Mouse (Mus musculus) hindbrain, embryonic 14.5 days (tissue): ENCODE measurements around the gene S100a2. TPM values are rescaled to one million over a fixed set of nuclear protein-coding genes. Genes with fewer than 3 reads are reported as not detected.

Experiments
- ATAC-seq: fragments of 200-750 bp; cut with Nextera tagmentation; 2 replicates; pipeline ENCODE4 v1.8.0; 2017; ENCODE audit warnings: moderate number of reproducible peaks, mild to moderate bottlenecking, moderate TSS enrichment, moderate library complexity; ENCODE audit not compliant: low FRiP score
- DNase-seq: peaks from one replicate; pipeline ENCODE4 v3.0.0-alpha.2; 2015; ENCODE audit warnings: low spot score
- H3K27ac ChIP-seq: fragments of 300-500 bp; sonication (generic); 2 replicates; pipeline ENCODE4 v1.5.1; 2014; ENCODE audit warnings: mild to moderate bottlenecking, moderate library complexity
- H3K27me3 ChIP-seq: fragments of 300-500 bp; sonication (generic); 2 replicates; pipeline ENCODE4 v1.6.1; 2014; ENCODE audit warnings: mild to moderate bottlenecking, low read length, mixed read lengths; ENCODE audit not compliant: control insufficient read depth, insufficient read depth
- H3K36me3 ChIP-seq: fragments of 300-500 bp; sonication (generic); replicated peaks from 2 replicates; pipeline ENCODE4 v1.6.1; 2014; ENCODE audit not compliant: control insufficient read depth, insufficient read depth
- H3K4me1 ChIP-seq: fragments of 300-500 bp; sonication (generic); replicated peaks from 2 replicates; pipeline ENCODE4 v1.6.1; 2014; ENCODE audit warnings: antibody characterized with exemption, low read length, mixed read lengths; ENCODE audit not compliant: control insufficient read depth, insufficient read depth
- H3K4me2 ChIP-seq: fragments of 300-500 bp; sonication (generic); replicated peaks from 2 replicates; pipeline ENCODE4 v1.6.1; 2014; ENCODE audit warnings: mild to moderate bottlenecking, moderate library complexity
- H3K4me3 ChIP-seq: fragments of 300-500 bp; sonication (generic); replicated peaks from 2 replicates; pipeline ENCODE4 v1.5.1; 2014; ENCODE audit warnings: mild to moderate bottlenecking, low read length
- H3K9ac ChIP-seq: fragments of 300-500 bp; sonication (generic); 2 replicates; pipeline ENCODE4 v1.6.1; 2014
- H3K9me3 ChIP-seq: fragments of 300-500 bp; sonication (generic); 2 replicates; pipeline ENCODE4 v1.6.1; 2016; ENCODE audit warnings: low read length; ENCODE audit not compliant: control insufficient read depth
- WGBS: fragments of 180-500 bp; shearing (Covaris S2); extraction: QIAGEN DNeasy Blood & Tissue Kit; methylation state at CpG from one replicate; pipeline ENCODE4 v1.1.7; 2014; 5-methylcytosine and 5-hydroxymethylcytosine counted together
- polyA plus RNA-seq: library from polyadenylated mRNA; unstranded; fragments of >200 nt; fragmentation: Nextera tagmentation; extraction: Ambion mirVana; gene quantifications from 2 replicates; pipeline ENCODE4 v1.2.1, GENCODE M21; 2014

Gene S100a2
- polyA plus RNA-seq, 1 experiment from 2014 or later = not detected

DNA sequence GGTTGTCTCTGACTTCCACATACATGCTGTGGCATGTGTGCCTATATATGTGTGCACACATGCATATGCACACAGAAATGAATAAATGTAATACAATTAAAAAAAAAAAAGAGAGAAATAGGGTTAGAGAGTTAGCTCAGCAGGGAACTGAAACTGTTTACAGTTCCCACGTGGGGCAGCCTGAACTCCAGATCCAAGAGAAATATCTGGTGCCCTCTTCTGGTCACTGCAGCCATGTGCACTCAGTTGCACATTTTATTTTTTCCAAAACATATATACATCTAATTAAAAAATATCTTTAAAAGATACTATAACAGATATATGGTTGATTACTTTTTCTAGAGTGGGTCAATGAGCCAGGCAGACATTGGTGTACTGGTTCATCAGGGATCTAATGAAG is 27.5 kb downstream of the S100a2 start:
- DNase-seq (no peak), ATAC-seq (no peak)
- Histone ChIP-seq H3K4me1 (no peaks in the 10 kb centered on the region), H3K9ac (no peak overlapping the region), H3K4me2 (no peak overlapping the region), H3K27me3 (0 out of 2 replicates have a peak, but pooled peaks cover 4% of the 10 kb centered on the region), H3K4me3 (no peak overlapping the region), H3K36me3 (no peaks in the 10 kb centered on the region), H3K9me3 (no peaks in the 10 kb centered on the region), H3K27ac (no peak overlapping the region)
- WGBS = 13% methylated on average over 1 of the region's 1 CpGs

DNA sequence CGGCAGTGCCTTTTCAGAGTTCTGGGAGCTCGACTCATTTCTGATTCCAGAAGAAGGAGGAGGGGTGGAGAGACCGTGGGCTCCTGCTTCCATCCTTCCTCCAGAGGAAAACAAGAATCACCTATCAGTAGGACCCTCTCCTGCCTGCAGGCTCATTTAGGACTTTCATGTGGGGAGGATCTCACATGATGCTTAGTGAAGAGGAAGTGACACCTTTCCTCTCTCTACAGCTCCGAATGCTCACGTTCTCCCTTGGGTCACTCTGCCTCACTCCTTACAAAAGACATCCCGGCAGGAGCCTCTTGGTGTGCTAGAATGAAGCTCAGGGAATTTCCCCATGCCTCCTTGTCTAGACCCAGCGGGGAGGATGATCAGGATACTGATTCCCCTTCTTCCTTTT is 31.5 kb downstream of the S100a2 start:
- Histone ChIP-seq H3K4me1 (peaks cover 15% of the 10 kb centered on the region), H3K36me3 (no peaks in the 10 kb centered on the region), H3K4me3 (no peak overlapping the region), H3K27ac (no peak overlapping the region), H3K9me3 (no peaks in the 10 kb centered on the region), H3K4me2 (no peak overlapping the region), H3K9ac (no peak overlapping the region), H3K27me3 (no peaks in the 10 kb centered on the region)
- no peak for DNase-seq
- ATAC-seq = no peak
- WGBS = 59% methylated on average over 7 of the region's 7 CpGs

DNA sequence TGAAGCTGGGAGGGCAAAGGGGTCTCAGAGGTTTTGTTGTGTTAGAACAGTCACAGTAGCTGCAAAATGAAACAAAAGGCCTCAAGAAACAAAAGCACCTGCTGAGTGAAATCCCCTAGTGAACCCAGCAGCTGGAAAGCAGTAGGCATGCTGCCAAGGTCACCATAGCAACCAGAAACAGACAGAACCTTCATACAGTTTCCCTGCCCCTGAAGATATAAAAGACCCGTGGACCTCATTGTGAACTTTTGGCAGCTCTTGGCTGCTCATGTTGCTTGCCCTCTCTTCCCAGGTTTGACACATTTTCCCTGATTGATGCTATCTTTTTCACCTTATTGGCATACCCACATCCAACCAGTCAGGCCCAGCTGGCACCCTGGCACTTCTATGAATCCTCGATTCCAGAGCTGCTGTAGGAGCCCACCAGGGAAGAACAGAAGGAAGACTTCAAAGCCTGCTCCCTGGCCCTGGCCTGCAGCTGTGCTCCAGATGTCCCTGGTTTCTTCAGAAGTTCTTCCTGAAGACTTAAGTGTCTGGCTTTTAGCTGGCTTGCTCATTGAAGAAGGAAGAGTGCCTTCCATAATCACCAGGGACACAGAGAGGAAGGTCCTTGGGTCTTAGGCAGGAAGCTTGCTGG is 33.5 kb downstream of the S100a2 start:
- Histone ChIP-seq H3K9me3 (no peaks in the 10 kb centered on the region), H3K4me1 (peaks cover 15% of the 10 kb centered on the region), H3K4me2 (no peak overlapping the region), H3K4me3 (no peak overlapping the region), H3K36me3 (no peaks in the 10 kb centered on the region), H3K9ac (no peak overlapping the region), H3K27me3 (no peaks in the 10 kb centered on the region), H3K27ac (peak overlapping the region; percentile 72)
- DNase-seq (peak; percentile 77), ATAC-seq (peak; percentile 65; the same call in 1 of the 2 replicates)
- WGBS = 2% methylated on average over 2 of the region's 2 CpGs

DNA sequence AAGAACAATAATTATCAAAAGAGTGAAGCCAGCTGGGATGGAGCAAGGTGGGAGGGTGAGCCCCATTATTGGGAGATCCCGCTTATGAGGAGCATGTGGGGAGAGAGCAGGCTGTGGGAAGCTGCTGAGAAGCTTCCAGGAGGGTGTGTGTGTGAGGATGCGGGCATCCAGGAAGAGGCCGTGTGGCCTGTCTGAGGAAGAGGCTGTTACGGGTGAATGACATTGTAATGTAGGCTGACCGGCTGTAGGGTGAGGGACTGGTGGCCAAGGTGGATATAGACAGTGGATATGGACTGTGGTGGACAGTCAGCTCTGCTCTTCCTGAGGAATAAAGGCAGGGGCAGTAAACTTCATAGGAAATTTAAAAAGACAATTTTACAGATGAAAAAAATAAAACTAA is 35.4 kb downstream of the S100a2 start:
- Histone ChIP-seq H3K4me1 (peaks cover 15% of the 10 kb centered on the region), H3K27me3 (no peaks in the 10 kb centered on the region), H3K9me3 (no peaks in the 10 kb centered on the region), H3K4me3 (no peak overlapping the region), H3K27ac (no peak overlapping the region), H3K4me2 (no peak overlapping the region), H3K9ac (no peak overlapping the region), H3K36me3 (no peaks in the 10 kb centered on the region)
- ATAC-seq (no peak), DNase-seq (no peak)
- WGBS = 73% methylated on average over 5 of the region's 5 CpGs

DNA sequence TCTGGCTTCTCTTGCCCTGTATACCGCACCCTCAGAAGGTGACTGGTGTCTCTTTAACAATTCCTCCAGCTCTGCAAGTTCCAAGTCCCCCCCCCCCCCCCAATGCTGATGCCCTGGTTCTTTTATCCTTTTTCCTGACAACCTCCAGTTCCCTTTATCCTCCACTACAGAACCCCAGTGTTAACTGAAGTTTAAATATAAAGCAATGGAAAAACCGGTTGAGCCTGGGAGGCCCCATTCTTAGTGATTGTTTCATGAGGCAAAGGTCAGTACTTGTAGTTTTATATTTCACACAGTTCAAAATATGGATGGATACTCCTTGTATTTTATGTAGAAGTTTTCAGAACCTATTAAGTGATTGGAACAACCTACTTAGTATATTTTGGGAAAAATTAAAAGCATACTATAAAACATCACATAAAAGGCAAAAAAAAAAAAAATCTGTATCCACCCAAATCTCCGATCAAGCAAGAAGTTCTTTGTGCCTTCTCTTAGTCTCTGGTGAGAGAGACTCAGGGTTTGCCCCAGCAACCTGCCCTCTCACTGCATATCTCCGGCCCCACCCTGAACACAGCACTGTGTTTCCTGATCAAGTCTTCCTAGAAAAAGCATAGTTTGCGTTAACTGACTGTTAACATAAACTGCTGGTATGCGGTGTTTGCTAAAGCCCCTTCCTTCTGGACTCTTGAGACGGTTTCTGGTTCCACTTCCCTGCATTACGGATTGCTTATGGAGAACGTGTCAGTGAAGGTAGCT is 36.4 kb downstream of the S100a2 start:
- H3K4me2 ChIP-seq = no peak overlapping the region
- H3K27me3 ChIP-seq = no peaks in the 10 kb centered on the region
- WGBS = 81% methylated on average over 9 of the region's 9 CpGs
- peaks cover 15% of the 10 kb centered on the region for H3K4me1 ChIP-seq
- DNase-seq = no peak
- H3K27ac ChIP-seq = no peak overlapping the region
- no peak for ATAC-seq
- no peaks in the 10 kb centered on the region for H3K36me3 ChIP-seq
- H3K9ac ChIP-seq = no peak overlapping the region
- no peaks in the 10 kb centered on the region for H3K9me3 ChIP-seq
- no peak overlapping the region for H3K4me3 ChIP-seq

DNA sequence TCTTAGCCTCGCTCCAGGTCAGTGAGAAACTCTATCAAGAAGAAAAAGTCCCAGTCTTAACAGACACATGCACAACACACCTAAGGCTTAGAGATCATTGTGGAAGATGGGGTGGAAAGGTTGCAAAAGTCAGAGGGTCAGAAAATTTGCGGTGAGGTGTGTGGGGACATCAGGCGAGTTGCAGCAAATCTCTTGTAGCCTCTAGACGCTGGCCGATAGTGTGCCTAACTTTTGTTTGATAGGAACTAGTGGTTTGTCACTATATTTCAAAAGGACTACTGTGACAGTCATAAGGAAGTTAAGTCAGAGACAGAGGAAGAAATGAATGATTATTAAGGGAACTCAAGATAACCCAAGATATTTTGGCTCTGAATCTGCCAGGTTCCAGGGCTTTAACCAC is 37.3 kb downstream of the S100a2 start:
- Histone ChIP-seq H3K4me3 (no peak overlapping the region), H3K4me2 (no peak overlapping the region), H3K27me3 (no peaks in the 10 kb centered on the region), H3K9me3 (no peaks in the 10 kb centered on the region), H3K36me3 (no peaks in the 10 kb centered on the region), H3K27ac (no peak overlapping the region), H3K9ac (no peak overlapping the region), H3K4me1 (peaks cover 15% of the 10 kb centered on the region)
- 98% methylated on average over 5 of the region's 5 CpGs for WGBS
- no peak for DNase-seq
- no peak for ATAC-seq

DNA sequence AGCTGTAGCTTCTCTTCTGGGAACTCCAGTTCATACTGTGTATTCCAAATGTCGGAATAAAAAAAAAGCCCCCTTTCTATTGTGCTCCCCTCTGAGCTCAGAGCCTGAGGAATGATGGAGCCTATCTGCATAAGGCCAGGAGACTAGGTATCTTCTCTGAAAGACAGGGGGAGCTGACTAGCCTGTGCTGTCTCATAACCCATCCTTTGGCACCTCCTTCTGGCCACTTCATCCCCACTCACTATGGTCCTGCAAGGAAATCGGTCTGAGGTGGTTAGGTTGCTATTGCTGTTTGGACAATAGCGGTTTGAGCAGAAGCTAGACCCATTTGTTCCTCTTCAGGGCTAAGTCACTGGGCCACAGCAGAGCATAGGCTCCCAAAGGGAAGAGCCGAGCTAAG is 37.8 kb downstream of the S100a2 start:
- Histone ChIP-seq H3K27ac (no peak overlapping the region), H3K4me3 (no peak overlapping the region), H3K4me2 (no peak overlapping the region), H3K27me3 (no peaks in the 10 kb centered on the region), H3K36me3 (no peaks in the 10 kb centered on the region), H3K9me3 (no peaks in the 10 kb centered on the region), H3K4me1 (peaks cover 15% of the 10 kb centered on the region), H3K9ac (no peak overlapping the region)
- DNase-seq (no peak), ATAC-seq (no peak)
- WGBS = 62% methylated on average over 4 of the region's 4 CpGs

DNA sequence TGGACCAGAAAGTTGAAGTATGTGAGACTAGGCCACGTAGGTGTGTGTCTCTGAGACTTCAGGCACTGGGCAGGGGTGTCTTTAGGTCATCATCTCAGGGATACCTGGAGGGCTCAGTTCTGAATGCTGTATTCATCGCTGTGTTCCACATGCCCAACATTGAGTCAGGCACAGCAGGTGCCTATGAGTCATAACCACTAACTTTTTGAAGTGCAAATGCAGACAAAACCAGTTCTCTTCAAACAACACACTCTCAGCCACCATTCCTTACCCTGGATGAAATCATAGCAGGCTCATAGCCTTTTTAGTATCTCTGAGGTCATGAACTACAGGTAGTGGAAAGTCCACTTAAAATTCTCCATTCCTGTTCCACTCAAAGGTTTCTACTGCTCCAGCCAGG is 39.3 kb downstream of the S100a2 start:
- H3K36me3 ChIP-seq = no peaks in the 10 kb centered on the region
- no peak overlapping the region for H3K9ac ChIP-seq
- H3K9me3 ChIP-seq = no peaks in the 10 kb centered on the region
- H3K27ac ChIP-seq = no peak overlapping the region
- no peak overlapping the region for H3K4me3 ChIP-seq
- H3K4me1 ChIP-seq = peaks cover 2% of the 10 kb centered on the region; the same call in 1 of the 2 replicates
- no peaks in the 10 kb centered on the region for H3K27me3 ChIP-seq
- no peak overlapping the region for H3K4me2 ChIP-seq
- DNase-seq (no peak), ATAC-seq (no peak)
- 83% methylated on average over 2 of the region's 2 CpGs for WGBS

DNA sequence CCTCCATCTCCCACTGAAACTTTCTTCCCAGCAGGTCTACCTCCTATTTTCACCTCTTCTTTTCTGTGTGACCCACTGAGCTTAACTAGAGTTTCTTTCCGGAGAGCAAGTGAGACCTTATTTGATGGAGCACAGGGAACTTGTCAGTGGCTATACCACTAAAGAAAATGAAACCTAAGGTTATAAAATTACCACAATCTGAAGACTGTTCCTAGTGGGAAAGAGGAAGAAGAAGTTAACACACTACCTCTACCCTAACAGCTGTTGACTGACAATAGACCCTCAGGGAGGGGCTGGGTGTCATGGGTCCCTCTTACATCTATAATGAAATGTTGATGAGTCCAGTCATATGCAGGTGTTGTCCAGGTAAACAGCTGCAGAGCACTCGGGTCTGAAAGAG is 41.9 kb downstream of the S100a2 start:
- no peak overlapping the region for H3K4me2 ChIP-seq
- no peak for DNase-seq

More for the DNA sequence above, 41.9 kb downstream of the S100a2 start:
- Histone ChIP-seq H3K4me3 (no peak overlapping the region), H3K27ac (no peak overlapping the region), H3K36me3 (no peaks in the 10 kb centered on the region), H3K9me3 (no peaks in the 10 kb centered on the region), H3K27me3 (no peaks in the 10 kb centered on the region), H3K4me1 (no peaks in the 10 kb centered on the region), H3K9ac (no peak overlapping the region)
- ATAC-seq = no peak
- WGBS = 84% methylated on average over 2 of the region's 2 CpGs
